Mouse (Mus musculus) kidney, postnatal 14 days (tissue): Measurements from ENCODE around the gene Minar1.

Source experiments
- DNase-seq: peaks from one replicate; pipeline ENCODE4 v3.0.0; 2022; ENCODE audit warnings: mixed read lengths

Minar1 gene

GRCm38 (mm10) chr9:89623006-89623760, at the start of gene Minar1:
TSS of gene Minar1 (minus strand) at chr9:89623125.
- DNase-seq = peak; percentile 19

- no peak for DNase-seq
Observed at GRCm38 (mm10) chr9:89669878-89670277, 47.0 kb upstream of the Minar1 start.

- no peak for DNase-seq
Observed at GRCm38 (mm10) chr9:89667306-89667942, 44.5 kb upstream of the Minar1 start.

GRCm38 (mm10) chr9:89650913-89651312, 28.0 kb upstream of the Minar1 start:
- no peak for DNase-seq

GRCm38 (mm10) chr9:89637453-89637852, 14.5 kb upstream of the Minar1 start:
- DNase-seq = no peak

- no peak for DNase-seq
Observed at GRCm38 (mm10) chr9:89622296-89623005, 474 bp downstream of the Minar1 start.

GRCm38 (mm10) chr9:89621750-89622149, 1.2 kb downstream of the Minar1 start:
- no peak for DNase-seq

- DNase-seq = no peak
Observed at GRCm38 (mm10) chr9:89620347-89620746, 2.6 kb downstream of the Minar1 start.

- no peak for DNase-seq
Observed at GRCm38 (mm10) chr9:89616946-89617345, 6.0 kb downstream of the Minar1 start.

GRCm38 (mm10) chr9:89610592-89610991, 12.3 kb downstream of the Minar1 start:
- DNase-seq = no peak

GRCm38 (mm10) chr9:89607321-89607720, 15.6 kb downstream of the Minar1 start:
- DNase-seq = no peak

- DNase-seq = peak; percentile 25
Observed at GRCm38 (mm10) chr9:89606256-89606655, 16.7 kb downstream of the Minar1 start.

- DNase-seq = no peak
Observed at GRCm38 (mm10) chr9:89601891-89602290, 21.0 kb downstream of the Minar1 start.

- DNase-seq = no peak
Observed at GRCm38 (mm10) chr9:89600677-89601076, 22.2 kb downstream of the Minar1 start.

- DNase-seq = no peak
Observed at GRCm38 (mm10) chr9:89597071-89597470, 25.9 kb downstream of the Minar1 start.

GRCm38 (mm10) chr9:89596392-89596791, 26.5 kb downstream of the Minar1 start:
- no peak for DNase-seq

GRCm38 (mm10) chr9:89592391-89592790, 30.5 kb downstream of the Minar1 start:
- no peak for DNase-seq

GRCm38 (mm10) chr9:89578422-89578821, 44.5 kb downstream of the Minar1 start:
- no peak for DNase-seq

GRCm38 (mm10) chr9:89552663-89553062, 70.3 kb downstream of the Minar1 start:
- DNase-seq = no peak
